Mouse (Mus musculus) embryo, embryonic 9.5 days (tissue): ENCODE results near the gene St6galnac1.
"Not testable (repeated sequence)": the region's sequence is repeated elsewhere in the genome, so short reads cannot be mapped to it uniquely, and the experiment has no call there.

Experiments used
- DNase-seq: peaks from one replicate; pipeline ENCODE4 v3.0.0-alpha.2; 2017; ENCODE audit errors: extremely low spot score

St6galnac1 gene

GRCm38 (mm10) chr11:116807526-116807925 lies 32.2 kb upstream of the St6galnac1 start:
- no peak for DNase-seq

DNA sequence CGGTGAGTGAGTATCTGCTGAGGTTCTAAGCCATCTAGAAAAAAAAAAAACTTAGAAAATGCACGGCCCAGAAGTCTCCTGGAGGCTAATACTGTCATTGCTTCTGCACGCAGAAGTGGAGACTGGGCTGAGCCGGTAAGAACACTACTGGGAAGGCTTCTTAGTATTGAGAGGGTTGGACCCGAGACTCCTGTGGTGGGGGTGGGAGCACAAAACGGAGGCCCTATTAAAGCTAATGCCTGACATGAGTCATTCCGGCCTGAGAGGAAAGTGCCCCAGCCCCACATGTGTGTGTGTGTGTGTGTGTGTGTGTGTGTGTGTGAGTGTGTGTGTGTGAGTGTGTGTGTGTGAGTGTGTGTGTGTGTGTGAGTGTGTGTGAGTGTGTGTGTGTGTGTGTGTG lies 31.8 kb upstream of the St6galnac1 start:
- DNase-seq = no peak

DNA sequence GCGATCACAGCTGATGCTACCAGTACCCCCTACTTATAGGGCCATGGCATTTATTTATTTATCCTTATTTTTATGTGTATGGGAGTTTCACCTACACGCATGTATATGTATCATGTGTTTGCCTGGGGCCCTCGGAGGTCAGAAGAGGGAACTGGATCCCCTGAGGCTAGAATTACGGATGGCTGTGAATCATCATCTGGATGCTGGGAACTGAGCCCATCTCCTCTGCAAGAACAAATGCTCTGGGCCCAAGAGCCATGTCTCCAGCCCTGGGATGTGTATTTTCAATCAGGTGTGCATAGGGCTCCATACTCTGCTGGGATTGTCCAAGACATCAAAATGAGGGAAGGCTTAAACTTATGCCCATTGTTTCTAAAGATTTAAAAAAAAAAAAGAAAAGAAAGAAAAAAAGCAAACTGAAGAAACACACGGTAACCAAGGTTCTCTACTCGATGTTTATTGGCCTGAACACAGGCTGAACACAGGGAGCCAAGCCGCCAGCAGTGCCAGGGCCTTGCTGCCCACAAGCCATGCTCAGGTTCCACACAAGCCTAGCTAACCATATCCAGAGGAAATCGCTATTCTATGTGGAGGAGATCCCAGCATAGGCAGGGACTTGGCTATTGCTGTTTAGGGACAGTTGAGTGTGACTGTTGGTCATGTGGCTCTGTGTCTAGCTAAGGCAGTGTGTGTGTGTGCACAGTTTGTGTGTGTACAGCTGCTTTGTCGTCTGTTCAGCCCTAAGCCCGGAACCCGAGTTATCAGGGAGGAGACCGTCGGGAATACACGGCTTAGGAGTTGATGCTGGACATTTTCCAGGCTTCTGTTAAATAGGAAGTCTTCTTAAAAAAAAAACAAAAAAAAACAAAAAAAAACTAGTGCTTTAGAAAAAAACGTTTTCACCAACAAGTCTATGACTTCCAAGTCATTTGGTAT lies 31.1 kb upstream of the St6galnac1 start:
- DNase-seq = no peak

- DNase-seq = no peak
Observed at GRCm38 (mm10) chr11:116802709-116803108, 27.4 kb upstream of the St6galnac1 start.

DNA sequence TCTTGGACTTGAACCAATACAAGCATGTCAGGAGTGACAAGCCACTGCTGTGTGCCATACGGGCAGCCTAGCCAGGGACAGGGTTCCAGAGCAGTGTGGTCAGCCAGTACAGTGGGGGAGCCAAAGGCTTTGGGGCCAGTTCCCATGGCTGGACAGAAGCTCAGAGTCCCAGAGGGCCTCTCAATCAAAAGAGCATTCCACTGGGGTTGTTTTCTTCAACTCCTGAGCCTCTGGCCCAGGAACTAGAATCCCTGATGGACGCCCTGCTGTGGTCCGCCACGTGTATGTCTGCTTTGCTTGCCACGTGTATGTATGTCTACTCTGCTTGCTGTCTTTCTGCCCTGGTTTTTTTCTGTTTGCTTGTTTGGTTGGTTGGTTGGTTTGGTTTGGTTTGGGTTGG lies 25.8 kb upstream of the St6galnac1 start:
- no peak for DNase-seq

DNA sequence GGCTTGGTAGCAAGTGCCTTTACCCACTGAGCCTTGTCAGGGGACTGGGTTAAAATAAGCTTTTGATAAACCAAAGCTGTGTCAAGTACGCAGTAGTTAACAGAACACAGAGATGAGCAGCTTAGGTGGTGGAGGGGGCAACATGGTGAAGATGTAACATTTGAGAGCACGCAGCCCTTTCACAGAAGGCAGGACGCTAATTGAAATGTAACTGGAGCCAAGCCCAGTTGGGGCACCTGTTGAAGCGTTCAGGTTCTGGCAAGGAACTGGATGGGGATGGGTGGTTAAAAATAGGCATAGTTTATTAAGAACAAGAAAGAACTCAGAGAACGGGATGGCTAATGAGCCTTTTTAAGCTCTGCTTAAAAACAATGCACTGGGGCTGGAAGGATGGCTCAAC lies 24.1 kb upstream of the St6galnac1 start:
- no peak for DNase-seq

DNA sequence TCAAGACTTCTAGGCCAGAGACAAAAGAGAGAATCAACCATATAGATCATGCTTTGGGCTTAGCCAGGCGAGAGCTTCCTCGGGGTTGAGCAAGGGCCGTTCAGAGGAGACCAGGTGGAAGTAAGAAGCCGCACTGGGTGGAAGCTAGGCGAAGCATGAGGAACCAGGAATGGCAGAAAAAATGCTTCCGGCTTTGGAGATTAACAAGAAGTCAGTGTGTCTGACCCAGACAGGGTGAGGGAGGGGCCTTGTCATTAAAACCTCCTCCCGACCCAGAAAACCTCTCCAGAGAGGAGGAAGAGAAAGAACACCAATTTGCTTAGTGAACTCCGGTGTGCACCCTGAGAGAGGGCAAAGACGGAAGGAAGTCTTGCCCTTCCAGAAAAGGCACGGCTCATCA lies 8.9 kb upstream of the St6galnac1 start:
- DNase-seq = no peak

DNA sequence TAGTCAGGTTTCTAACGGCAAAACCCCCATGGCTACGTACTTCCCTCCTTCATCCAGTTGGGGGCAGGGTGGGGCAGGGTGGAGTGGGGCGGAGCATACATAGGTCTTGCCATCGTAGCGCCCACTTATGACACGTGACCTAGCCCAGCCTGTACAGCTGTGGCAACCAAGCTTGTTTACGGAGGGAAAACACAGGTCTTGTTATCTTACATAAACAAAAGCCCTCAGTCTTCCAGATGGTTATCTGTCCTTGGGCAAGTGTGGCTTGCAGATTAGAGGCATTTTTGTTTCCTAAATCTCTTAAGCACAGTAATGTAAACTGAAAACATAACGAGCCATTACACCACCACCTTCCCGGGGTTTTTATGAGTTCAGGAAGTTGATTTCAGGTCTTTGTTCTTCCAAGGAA lies 7.4 kb upstream of the St6galnac1 start:
- no peak for DNase-seq

DNA sequence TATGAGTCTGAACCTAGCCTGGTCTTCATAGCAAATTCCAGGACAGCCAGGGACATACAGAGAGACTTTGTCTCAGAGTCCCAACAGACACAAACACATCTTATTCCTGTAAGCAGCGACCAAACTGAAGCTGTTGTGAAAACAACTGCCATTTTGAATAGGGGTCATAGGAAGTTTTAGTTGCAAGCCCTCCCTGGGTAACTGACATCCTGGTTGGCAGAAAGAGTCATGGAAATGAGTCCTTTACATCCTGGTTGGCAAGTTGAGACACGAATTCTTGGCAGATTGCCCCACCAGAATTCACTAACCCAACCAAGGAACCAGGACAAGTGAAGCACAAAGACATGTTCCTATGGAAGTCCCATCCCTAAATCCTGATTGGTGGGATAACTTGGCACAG lies 2.1 kb downstream of the St6galnac1 start:
- DNase-seq = no peak

DNA sequence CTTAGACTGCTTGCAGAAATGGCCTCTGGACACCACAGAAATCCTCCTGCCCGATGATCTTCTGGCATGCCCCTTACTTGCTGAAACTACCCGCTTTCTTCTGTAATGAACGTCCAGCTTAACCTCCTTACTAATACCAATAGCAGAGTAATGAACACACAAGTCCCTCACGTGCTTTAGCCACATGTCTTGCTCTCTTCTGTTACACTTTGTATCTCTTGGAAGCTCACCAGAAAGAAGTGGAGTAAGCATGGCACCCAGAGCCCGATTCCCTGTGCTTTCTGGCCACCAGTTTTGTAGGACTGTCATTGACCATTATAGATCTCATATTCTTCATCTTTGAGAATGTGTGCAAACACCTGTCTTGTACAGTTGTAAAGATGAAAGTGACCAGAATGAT lies 5.4 kb downstream of the St6galnac1 start:
- DNase-seq = no peak

- no peak for DNase-seq
Observed at GRCm38 (mm10) chr11:116764946-116765345, 10.4 kb downstream of the St6galnac1 start.

- no peak for DNase-seq
Observed at GRCm38 (mm10) chr11:116764346-116764745, 11.0 kb downstream of the St6galnac1 start.

DNA sequence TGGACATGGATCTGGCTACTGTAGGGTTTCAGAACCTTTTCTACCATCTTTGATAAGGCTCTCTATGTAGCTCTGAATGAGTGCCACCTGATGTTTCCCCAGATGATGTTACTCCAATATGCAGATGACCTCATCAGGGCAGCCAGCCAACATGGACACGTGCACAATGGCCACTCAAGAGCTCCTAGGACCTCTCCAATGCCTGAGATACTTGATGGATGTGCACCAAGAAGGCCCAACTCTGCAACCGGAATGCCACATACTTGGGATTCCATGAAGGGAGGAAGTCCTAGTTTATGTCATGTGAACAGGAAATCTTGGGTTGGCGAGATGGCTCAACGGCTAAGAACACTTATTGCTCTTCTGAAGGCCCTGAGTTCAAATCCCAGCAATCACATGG lies 20.1 kb downstream of the St6galnac1 start:
- no peak for DNase-seq

DNA sequence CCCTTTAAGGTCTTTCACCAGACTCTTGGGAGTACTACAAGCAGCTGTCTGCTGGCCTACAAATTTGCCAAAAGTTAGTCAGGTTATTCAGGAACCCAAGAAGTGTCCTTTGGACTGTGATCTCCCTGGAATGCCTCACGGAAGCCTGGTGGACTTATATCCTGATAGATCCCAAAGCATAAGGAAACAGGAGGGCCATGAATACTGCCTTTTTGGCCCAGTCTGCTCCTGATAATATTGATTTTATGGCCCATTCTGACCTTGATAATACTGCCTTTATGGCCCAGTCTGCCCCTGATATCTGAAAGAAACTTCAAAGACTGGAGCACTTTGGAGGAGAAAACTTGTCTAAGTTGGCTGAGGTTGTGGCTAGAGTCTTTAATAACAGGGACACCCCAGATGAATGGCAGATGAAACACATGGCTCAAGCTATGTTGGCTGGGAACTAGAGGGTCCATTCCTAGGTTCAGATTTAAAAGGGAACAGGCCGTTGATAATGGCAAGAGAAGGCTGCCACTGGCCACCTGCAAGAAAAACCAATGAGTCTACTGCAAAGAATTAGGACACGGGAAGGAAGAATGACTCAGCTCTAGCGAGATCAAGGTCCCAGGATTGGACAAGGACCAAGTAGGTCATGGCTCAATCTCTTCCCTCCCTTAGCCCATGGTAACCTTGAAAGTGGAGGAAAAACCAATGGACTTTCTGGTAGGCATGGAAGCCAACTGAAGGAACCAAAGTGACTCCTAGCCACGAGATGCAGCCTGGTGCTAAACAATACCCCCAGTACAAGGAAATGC lies 21.4 kb downstream of the St6galnac1 start:
- DNase-seq = no peak

GRCm38 (mm10) chr11:116749733-116750132 lies 25.6 kb downstream of the St6galnac1 start:
- no peak for DNase-seq

GRCm38 (mm10) chr11:116748692-116749091 lies 26.6 kb downstream of the St6galnac1 start:
- not testable (repeated sequence) for DNase-seq

DNA sequence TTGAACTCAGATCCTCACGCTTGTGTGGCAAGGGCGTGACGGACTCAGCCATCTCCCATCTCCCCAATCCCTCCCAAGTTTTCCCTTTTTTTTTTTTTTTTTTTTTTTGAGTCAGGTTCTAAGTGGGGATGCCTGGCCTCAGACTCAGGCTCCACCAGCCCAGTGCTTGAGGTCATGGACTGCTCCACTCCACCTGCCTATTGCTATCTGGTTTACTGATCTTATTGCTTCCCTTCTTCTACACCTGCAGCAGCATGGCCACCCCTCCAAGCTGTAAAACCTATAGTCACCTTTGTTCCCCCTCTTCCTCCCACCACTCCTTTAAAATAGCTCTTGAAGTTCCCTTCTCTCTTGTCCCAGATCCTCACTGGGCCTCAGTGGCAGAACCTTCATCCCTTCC lies 28.5 kb downstream of the St6galnac1 start:
- not testable (repeated sequence) for DNase-seq

- not testable (repeated sequence) for DNase-seq
Observed at GRCm38 (mm10) chr11:116745457-116745856, 29.9 kb downstream of the St6galnac1 start.

- peak; percentile 21 for DNase-seq
Observed at GRCm38 (mm10) chr11:116738411-116738810, 36.9 kb downstream of the St6galnac1 start.

GRCm38 (mm10) chr11:116732536-116732935 lies 42.8 kb downstream of the St6galnac1 start:
- no peak for DNase-seq

- not testable (repeated sequence) for DNase-seq
Observed at GRCm38 (mm10) chr11:116731060-116731580, 44.2 kb downstream of the St6galnac1 start.

- DNase-seq = no peak
Observed at GRCm38 (mm10) chr11:116729276-116730008, 45.9 kb downstream of the St6galnac1 start.
